Mouse (Mus musculus) MEL (cell line): ENCODE results near the gene Alg9. TPM values are rescaled to one million over a fixed set of nuclear protein-coding genes. Genes with fewer than 3 reads are reported as not detected.

Source experiments
- DNase-seq: peaks from one replicate; pipeline ENCODE4 v3.0.0; 2011; ENCODE audit warnings: low read depth, low spot score
- H3K27ac ChIP-seq: 2 replicates; pipeline ENCODE4 v1.5.1; 2012; ENCODE audit warnings: low read depth, mild to moderate bottlenecking, control low read depth, low read length, moderate library complexity; ENCODE audit not compliant: control insufficient read depth
- H3K27me3 ChIP-seq, 2 experiments: fragments of 150-350 bp in 1 of 2; sonication (generic) in 1 of 2; 2 replicates each; pipeline ENCODE4 v1.6.1; 2012; ENCODE audit warnings: low read length in 2 of 2, mild to moderate bottlenecking in 2 of 2, improper control_type of control experiment in 1 of 2, moderate library complexity in 1 of 2; ENCODE audit not compliant: insufficient read depth in 2 of 2, control insufficient read depth in 1 of 2
- H3K36me3 ChIP-seq, 2 experiments: 2 replicates each; pipeline ENCODE4 v1.6.1; 2012 to 2014; ENCODE audit warnings: low read length in 2 of 2, improper control_type of control experiment in 1 of 2, inconsistent platforms in 1 of 2, mild to moderate bottlenecking in 1 of 2; ENCODE audit not compliant: insufficient read depth in 2 of 2, control insufficient read depth in 1 of 2
- H3K4me1 ChIP-seq, 2 experiments: fragments of 150-350 bp in 1 of 2; sonication (generic) in 1 of 2; 2 replicates each; pipeline ENCODE4 v1.6.1; 2012; ENCODE audit warnings: low read length in 2 of 2, improper control_type of control experiment in 1 of 2, mild to moderate bottlenecking in 1 of 2; ENCODE audit not compliant: insufficient read depth in 2 of 2, control insufficient read depth in 1 of 2
- H3K4me3 ChIP-seq, 2 experiments: fragments of 150-350 bp in 1 of 2; sonication (generic) in 1 of 2; 2 replicates each; pipeline ENCODE4 v1.5.1; 2012; ENCODE audit warnings: low read depth in 2 of 2, low read length in 2 of 2, mild to moderate bottlenecking in 2 of 2, moderate library complexity in 2 of 2, control low read depth in 1 of 2, improper control_type of control experiment in 1 of 2; ENCODE audit not compliant: control insufficient read depth in 1 of 2, insufficient read depth in 1 of 2
- H3K79me2 ChIP-seq: 2 replicates; pipeline ENCODE4 v1.6.1; 2012; ENCODE audit warnings: mild to moderate bottlenecking, low read length, moderate library complexity; ENCODE audit not compliant: control insufficient read depth, poor library complexity, insufficient read depth
- H3K9ac ChIP-seq: 2 replicates; pipeline ENCODE4 v1.6.1; 2012; ENCODE audit warnings: low read depth, mild to moderate bottlenecking, control low read depth, low read length, moderate library complexity; ENCODE audit not compliant: control insufficient read depth, poor library complexity, severe bottlenecking
- H3K9me3 ChIP-seq: fragments of 150-350 bp; sonication (generic); replicated peaks from 2 replicates; pipeline ENCODE4 v1.6.1; 2012; ENCODE audit warnings: mild to moderate bottlenecking, low read length, improper control_type of control experiment, moderate library complexity; ENCODE audit not compliant: insufficient read depth
- CHD2 ChIP-seq: IDR thresholded peaks from 2 replicates; pipeline ENCODE4 v1.6.1; 2011; ENCODE audit warnings: low read length, improper control_type of control experiment
- E2F4 ChIP-seq: IDR thresholded peaks from 2 replicates; pipeline ENCODE4 v1.6.1; 2011; ENCODE audit warnings: low read depth, low read length, improper control_type of control experiment, borderline replicate concordance
- ELF1 ChIP-seq: IDR thresholded peaks from 2 replicates; pipeline ENCODE4 v1.6.1; 2014; ENCODE audit warnings: low read depth, mild to moderate bottlenecking, inconsistent platforms, low read length, improper control_type of control experiment, moderate library complexity
- EP300 ChIP-seq, 2 experiments: IDR thresholded peaks; 2 replicates each; pipeline ENCODE4 v1.6.1; 2011; ENCODE audit warnings: improper control_type of control experiment in 2 of 2, low read length in 2 of 2, low read depth in 1 of 2, mild to moderate bottlenecking in 1 of 2
- ETS1 ChIP-seq: IDR thresholded peaks from 2 replicates; pipeline ENCODE4 v1.6.1; 2012; ENCODE audit warnings: low read depth, mild to moderate bottlenecking, inconsistent platforms, low read length, improper control_type of control experiment, moderate library complexity
- GATA1 ChIP-seq: IDR thresholded peaks from 2 replicates; pipeline ENCODE4 v1.6.1; 2011; ENCODE audit warnings: low read depth, low read length, improper control_type of control experiment
- JUND ChIP-seq: IDR thresholded peaks from 2 replicates; pipeline ENCODE4 v1.6.1; 2011; ENCODE audit warnings: low read depth, mild to moderate bottlenecking, improper control_type of control experiment, low read length
- KAT2A ChIP-seq: conservative IDR thresholded peaks from 2 replicates; pipeline ENCODE4 v1.6.1; 2012; ENCODE audit warnings: low read depth, low read length, improper control_type of control experiment, inconsistent platforms
- MAFK ChIP-seq: IDR thresholded peaks from 2 replicates; pipeline ENCODE4 v1.6.1; 2011; ENCODE audit warnings: low read depth, mild to moderate bottlenecking, low read length, improper control_type of control experiment, borderline replicate concordance
- MAZ ChIP-seq: IDR thresholded peaks from 2 replicates; pipeline ENCODE4 v1.6.1; 2012; ENCODE audit warnings: low read depth, mild to moderate bottlenecking, inconsistent platforms, low read length, improper control_type of control experiment
- MEF2A ChIP-seq: IDR thresholded peaks from 2 replicates; pipeline ENCODE4 v1.6.1; 2014; ENCODE audit warnings: low read depth, mild to moderate bottlenecking, inconsistent platforms, low read length, improper control_type of control experiment; ENCODE audit not compliant: poor library complexity, insufficient replicate concordance, severe bottlenecking; ENCODE audit errors: extremely low read depth
- MXI1 ChIP-seq: IDR thresholded peaks from 2 replicates; pipeline ENCODE4 v1.6.1; 2011; ENCODE audit warnings: mild to moderate bottlenecking, low read depth, low read length, improper control_type of control experiment
- MYB ChIP-seq: IDR thresholded peaks from 2 replicates; pipeline ENCODE4 v1.6.1; 2011; ENCODE audit warnings: mild to moderate bottlenecking, low read depth, low read length, improper control_type of control experiment
- MYC ChIP-seq: IDR thresholded peaks from 2 replicates; pipeline ENCODE4 v1.6.1; 2011; ENCODE audit warnings: low read depth, mild to moderate bottlenecking, low read length, improper control_type of control experiment, moderate library complexity
- NRF1 ChIP-seq: IDR thresholded peaks from 2 replicates; pipeline ENCODE4 v1.6.1; 2014; ENCODE audit warnings: low read depth, mild to moderate bottlenecking, inconsistent platforms, low read length, improper control_type of control experiment, moderate library complexity; ENCODE audit not compliant: poor library complexity, insufficient read depth, severe bottlenecking
- POLR2A ChIP-seq, 2 experiments: IDR thresholded peaks; 2 replicates each; pipeline ENCODE4 v1.6.1; 2011 to 2012; ENCODE audit warnings: low read length in 2 of 2, mild to moderate bottlenecking in 2 of 2, control low read depth in 1 of 2, improper control_type of control experiment in 1 of 2, low read depth in 1 of 2, moderate library complexity in 1 of 2; ENCODE audit not compliant: control insufficient read depth in 1 of 2, insufficient read depth in 1 of 2, poor library complexity in 1 of 2
- RCOR1 ChIP-seq: IDR thresholded peaks from 2 replicates; pipeline ENCODE4 v1.6.1; 2012; ENCODE audit warnings: low read depth, mild to moderate bottlenecking, inconsistent platforms, low read length, improper control_type of control experiment
- SIN3A ChIP-seq: IDR thresholded peaks from 2 replicates; pipeline ENCODE4 v1.6.1; 2012; ENCODE audit warnings: low read length, improper control_type of control experiment, inconsistent platforms
- TBP ChIP-seq: IDR thresholded peaks from 2 replicates; pipeline ENCODE4 v1.8.0; 2011; ENCODE audit warnings: low read depth, low read length, improper control_type of control experiment
- UBTF ChIP-seq: IDR thresholded peaks from 2 replicates; pipeline ENCODE4 v1.6.1; 2012; ENCODE audit warnings: low read depth, mild to moderate bottlenecking, inconsistent platforms, low read length, improper control_type of control experiment, moderate library complexity, borderline replicate concordance; ENCODE audit not compliant: insufficient read depth
- USF1 ChIP-seq: IDR thresholded peaks from 2 replicates; pipeline ENCODE4 v1.6.1; 2014; ENCODE audit warnings: low read depth, mild to moderate bottlenecking, inconsistent platforms, low read length, improper control_type of control experiment, moderate library complexity
- USF2 ChIP-seq, 2 experiments: IDR thresholded peaks; 2 replicates each; pipeline ENCODE4 v1.6.1; 2011 to 2012; ENCODE audit warnings: improper control_type of control experiment in 2 of 2, low read length in 2 of 2, borderline replicate concordance in 1 of 2, inconsistent platforms in 1 of 2, low read depth in 1 of 2, mild to moderate bottlenecking in 1 of 2; ENCODE audit not compliant: insufficient read depth in 1 of 2
- ZC3H11A ChIP-seq: IDR thresholded peaks from 2 replicates; pipeline ENCODE4 v1.6.1; 2012; ENCODE audit warnings: low read depth, mild to moderate bottlenecking, inconsistent platforms, low read length, improper control_type of control experiment
- ZKSCAN1 ChIP-seq: IDR thresholded peaks from 2 replicates; pipeline ENCODE4 v1.6.1; 2012; ENCODE audit warnings: low read depth, mild to moderate bottlenecking, inconsistent platforms, low read length, improper control_type of control experiment, moderate library complexity
- ZMIZ1 ChIP-seq: IDR thresholded peaks from 2 replicates; pipeline ENCODE4 v1.6.1; 2012; ENCODE audit warnings: low read depth, mild to moderate bottlenecking, inconsistent platforms, low read length, improper control_type of control experiment, moderate library complexity
- polyA plus RNA-seq, 2 experiments: library from polyadenylated mRNA; stranded (reverse) in 1 of 2; unstranded in 1 of 2; fragments of >175 nt in 1 of 2; fragments of >200 nt in 1 of 2; gene quantifications; 2 replicates each; pipeline versions ENCODE4 v1.2.1 to v1.2.4; 2012; ENCODE audit warnings: low replicate concordance in 2 of 2, low read depth in 1 of 2; ENCODE audit not compliant: insufficient read length in 2 of 2, insufficient read depth in 1 of 2, missing spikeins in 1 of 2
- total RNA-seq: library from RNA; depleted of rRNA; stranded (reverse); fragments of 300-350 nt; gene quantifications from 2 replicates; pipeline ENCODE4 v1.2.3, GENCODE M21; 2012

Gene Alg9
- total and polyA plus RNA-seq, 3 experiments = 23.3 to 46.7 TPM; not detected in 1

- DNase-seq = no peak
- no peak overlapping the region for H3K9ac ChIP-seq
- no peak overlapping the region for H3K27ac ChIP-seq
- peaks cover 2 to 20% of the 10 kb centered on the region in 2 experiments for H3K4me1 ChIP-seq
- no peaks in the 10 kb centered on the region for H3K27me3 ChIP-seq
- H3K36me3 ChIP-seq = peaks cover 0 to 23% of the 10 kb centered on the region in 2 experiments; a peak in 2 of 4 replicates
- no peaks in the 10 kb centered on the region for H3K79me2 ChIP-seq
- no peaks in the 10 kb centered on the region for H3K9me3 ChIP-seq
- TF ChIP-seq CHD2 (no peak), SIN3A (no peak), KAT2A (no peak), E2F4 (no peak), RCOR1 (no peak), MEF2A (no peak), POLR2A (IDR thresholded peaks at IDR 0.05; ENCODE audit: control insufficient read depth in 1 of 2, insufficient read depth in 1 of 2, low read depth in 1 of 2, low read length in 2 of 2, poor library complexity in 1 of 2) (no peak), ETS1 (no peak), MYC (no peak), JUND (no peak), USF2 (IDR thresholded peaks at IDR 0.05; ENCODE audit: borderline replicate concordance in 1 of 2, insufficient read depth in 1 of 2, low read depth in 1 of 2, low read length in 2 of 2) (no peak), USF1 (no peak), MAFK (no peak), ZMIZ1 (no peak), MYB (no peak), GATA1 (no peak), NRF1 (no peak), UBTF (no peak)
- TF ChIP-seq, all 39 proteins: peak for 0
- no peak overlapping the region for H3K4me3 ChIP-seq
Measured at GRCm38 (mm10) chr9:50813796-50814195, 39.0 kb downstream of the Alg9 start.

- TF ChIP-seq SIN3A = no peak
- no peak for TF ChIP-seq POLR2A (IDR thresholded peaks at IDR 0.05; ENCODE audit: control insufficient read depth in 1 of 2, insufficient read depth in 1 of 2, low read depth in 1 of 2, low read length in 2 of 2, poor library complexity in 1 of 2)
- TF ChIP-seq ZC3H11A = no peak
- no peak for TF ChIP-seq ZMIZ1
- TF ChIP-seq GATA1 = no peak
- TF ChIP-seq ZKSCAN1 = no peak
- no peak for TF ChIP-seq NRF1
- no peak for TF ChIP-seq ELF1
- TF ChIP-seq UBTF = no peak
- TF ChIP-seq MAZ = no peak
- no peak for TF ChIP-seq TBP
- TF ChIP-seq MXI1 = no peak
- TF ChIP-seq MAFK = no peak
- no peak for TF ChIP-seq MEF2A
- TF ChIP-seq EP300 (IDR thresholded peaks at IDR 0.05; ENCODE audit: low read depth in 1 of 2, low read length in 2 of 2) = no peak
- H3K9ac ChIP-seq = no peak overlapping the region
- peaks cover 0 to 19% of the 10 kb centered on the region in 2 experiments; a peak in 3 of 4 replicates for H3K36me3 ChIP-seq
- no peaks in the 10 kb centered on the region for H3K27me3 ChIP-seq
- DNase-seq = no peak
- no peak overlapping the region for H3K4me3 ChIP-seq
- H3K27ac ChIP-seq = no peak overlapping the region
- no peaks in the 10 kb centered on the region for H3K9me3 ChIP-seq
- peaks cover 2 to 16% of the 10 kb centered on the region in 2 experiments for H3K4me1 ChIP-seq
- no peaks in the 10 kb centered on the region for H3K79me2 ChIP-seq
Measured at GRCm38 (mm10) chr9:50815666-50816065, 40.8 kb downstream of the Alg9 start.
